Mouse (Mus musculus): ENCODE measurements around the gene Gm10318. TPM values are rescaled to one million over a fixed set of nuclear protein-coding genes. Genes with fewer than 3 reads are reported as not detected.

Gm10318 gene
- polyA plus RNA-seq, 1 experiment from 2014 or later = not detected

- ATAC-seq (ENCODE audit: low FRiP score, low TSS enrichment) = 0 out of 2 replicates have a peak, but pooled peaks have one; percentile 21
These were observed 5.1 kb upstream of the Gm10318 start for GRCm38 (mm10) chr10:77847538-77847937.

GRCm38 (mm10) chr10:77861675-77862074 is 9.0 kb downstream of the Gm10318 start, which contains the start of gene Gm3285:
Gene Gm3285, plus strand, starts transcription at chr10:77861975.
- H3K4me3 ChIP-seq (ENCODE audit: low read depth, low read length) = no peak within 1 kb of the TSS
- no peak within 1 kb of the TSS for H3K4me2 ChIP-seq (replicated peaks; ENCODE audit: low read depth)
- no peaks in the 10 kb centered on the region for H3K27me3 ChIP-seq (ENCODE audit: control insufficient read depth, insufficient read depth, low read length)
- no peaks in the 10 kb centered on the region for H3K9me3 ChIP-seq (ENCODE audit: control insufficient read depth, low read length)
- TF ChIP-seq EP300 (optimal IDR thresholded peaks at IDR 0.05) (no peak), CTCF (IDR thresholded peaks at IDR 0.05; ENCODE audit: low read depth) (no peak)
- no peaks in the 10 kb centered on the region for H3K4me1 ChIP-seq (replicated peaks; ENCODE audit: control insufficient read depth, insufficient read depth)
- WGBS = 52% methylated on average over 7 of the region's 7 CpGs
- DNase-seq (ENCODE audit: low spot score) (no peak), ATAC-seq (ENCODE audit: low FRiP score, low TSS enrichment) (no peak)
- no peak within 1 kb of the TSS for H3K27ac ChIP-seq (replicated peaks)
- H3K36me3 ChIP-seq (ENCODE audit: control insufficient read depth, insufficient read depth, low read length) = no peaks in the 10 kb centered on the region
- no peak within 1 kb of the TSS for H3K9ac ChIP-seq (ENCODE audit: low read length)

More at GRCm38 (mm10) chr10:77847538-77847937, 5.1 kb upstream of the Gm10318 start:
- no peaks in the 10 kb centered on the region for H3K36me3 ChIP-seq (ENCODE audit: control insufficient read depth, insufficient read depth, low read length)
- H3K27ac ChIP-seq (replicated peaks) = no peak overlapping the region
- 79% methylated on average over 2 of the region's 2 CpGs for WGBS
- no peaks in the 10 kb centered on the region for H3K4me1 ChIP-seq (replicated peaks; ENCODE audit: control insufficient read depth, insufficient read depth)
- H3K4me2 ChIP-seq (replicated peaks; ENCODE audit: low read depth) = no peak overlapping the region
- H3K27me3 ChIP-seq (ENCODE audit: control insufficient read depth, insufficient read depth, low read length) = no peaks in the 10 kb centered on the region
- no peaks in the 10 kb centered on the region for H3K9me3 ChIP-seq (ENCODE audit: control insufficient read depth, low read length)
- no peak for TF ChIP-seq EP300 (optimal IDR thresholded peaks at IDR 0.05)
- no peak for TF ChIP-seq CTCF (IDR thresholded peaks at IDR 0.05; ENCODE audit: low read depth)
- H3K4me3 ChIP-seq (ENCODE audit: low read depth, low read length) = no peak overlapping the region
- no peak overlapping the region for H3K9ac ChIP-seq (ENCODE audit: low read length)
- DNase-seq (ENCODE audit: low spot score) = no peak

GRCm38 (mm10) chr10:77864067-77864761 is 11.6 kb downstream of the Gm10318 start:
- TF ChIP-seq CTCF (IDR thresholded peaks at IDR 0.05; ENCODE audit: low read depth) (peak; percentile 52), EP300 (optimal IDR thresholded peaks at IDR 0.05) (no peak)
- Histone ChIP-seq H3K4me3 (ENCODE audit: low read depth, low read length) (peak overlapping the region; percentile 27), H3K9me3 (ENCODE audit: control insufficient read depth, low read length) (no peaks in the 10 kb centered on the region), H3K27me3 (ENCODE audit: control insufficient read depth, insufficient read depth, low read length) (no peaks in the 10 kb centered on the region), H3K27ac (replicated peaks) (peak overlapping the region; percentile 40; the same call in 1 of the 2 replicates), H3K4me2 (replicated peaks; ENCODE audit: low read depth) (peak overlapping the region; percentile 49), H3K9ac (ENCODE audit: low read length) (no peak overlapping the region), H3K4me1 (replicated peaks; ENCODE audit: control insufficient read depth, insufficient read depth) (no peaks in the 10 kb centered on the region), H3K36me3 (ENCODE audit: control insufficient read depth, insufficient read depth, low read length) (no peaks in the 10 kb centered on the region)
- WGBS = 34% methylated on average over 14 of the region's 14 CpGs
- DNase-seq (ENCODE audit: low spot score) = peak; percentile 83
- ATAC-seq (ENCODE audit: low FRiP score, low TSS enrichment) = peak; percentile 95

GRCm38 (mm10) chr10:77864762-77865143 is 12.1 kb downstream of the Gm10318 start:
- Histone ChIP-seq H3K4me2 (replicated peaks; ENCODE audit: low read depth) (peak overlapping the region; percentile 49), H3K9me3 (ENCODE audit: control insufficient read depth, low read length) (no peaks in the 10 kb centered on the region), H3K27me3 (ENCODE audit: control insufficient read depth, insufficient read depth, low read length) (no peaks in the 10 kb centered on the region), H3K4me3 (ENCODE audit: low read depth, low read length) (peak overlapping the region; percentile 27), H3K4me1 (replicated peaks; ENCODE audit: control insufficient read depth, insufficient read depth) (no peaks in the 10 kb centered on the region), H3K36me3 (ENCODE audit: control insufficient read depth, insufficient read depth, low read length) (no peaks in the 10 kb centered on the region), H3K9ac (ENCODE audit: low read length) (no peak overlapping the region), H3K27ac (replicated peaks) (0 out of 2 replicates have a peak overlapping the region, but pooled peaks have one; percentile 40)
- no peak for TF ChIP-seq CTCF (IDR thresholded peaks at IDR 0.05; ENCODE audit: low read depth)
- TF ChIP-seq EP300 (optimal IDR thresholded peaks at IDR 0.05) = no peak
- no peak for DNase-seq (ENCODE audit: low spot score)
- 29% methylated on average over 11 of the region's 11 CpGs for WGBS
- ATAC-seq (ENCODE audit: low FRiP score, low TSS enrichment) = no peak

GRCm38 (mm10) chr10:77867546-77867945 is 14.9 kb downstream of the Gm10318 start:
- Histone ChIP-seq H3K27me3 (ENCODE audit: control insufficient read depth, insufficient read depth, low read length) (no peaks in the 10 kb centered on the region), H3K4me2 (replicated peaks; ENCODE audit: low read depth) (no peak overlapping the region), H3K4me1 (replicated peaks; ENCODE audit: control insufficient read depth, insufficient read depth) (no peaks in the 10 kb centered on the region), H3K9me3 (ENCODE audit: control insufficient read depth, low read length) (no peaks in the 10 kb centered on the region), H3K9ac (ENCODE audit: low read length) (no peak overlapping the region), H3K4me3 (ENCODE audit: low read depth, low read length) (no peak overlapping the region), H3K27ac (replicated peaks) (no peak overlapping the region), H3K36me3 (ENCODE audit: control insufficient read depth, insufficient read depth, low read length) (no peaks in the 10 kb centered on the region)
- DNase-seq (ENCODE audit: low spot score) (no peak), ATAC-seq (ENCODE audit: low FRiP score, low TSS enrichment) (no peak)
- no peak for TF ChIP-seq EP300 (optimal IDR thresholded peaks at IDR 0.05)
- no peak for TF ChIP-seq CTCF (IDR thresholded peaks at IDR 0.05; ENCODE audit: low read depth)
- WGBS = 5% methylated on average over 1 of the region's 1 CpGs

DNA sequence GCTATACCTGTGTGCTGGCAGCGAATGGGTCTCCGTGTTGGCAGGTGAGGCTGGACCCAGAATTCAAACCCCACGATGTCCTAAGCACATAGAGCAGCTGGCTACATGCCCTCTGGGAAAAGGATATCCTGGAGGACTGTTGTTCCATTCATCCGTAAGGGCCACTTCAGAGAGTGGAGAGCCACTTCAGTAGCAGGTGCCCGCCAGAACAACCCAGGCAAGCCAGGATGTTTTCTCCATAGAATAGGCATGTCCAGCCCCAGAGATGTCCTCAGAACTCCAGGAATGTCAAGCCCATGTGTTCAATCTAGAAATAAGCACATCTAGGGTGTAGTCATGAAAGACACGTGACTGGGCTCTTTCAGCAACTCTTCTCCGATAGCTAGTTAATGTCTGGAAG is 17.0 kb downstream of the Gm10318 start:
- ATAC-seq (ENCODE audit: low FRiP score, low TSS enrichment) = no peak
- TF ChIP-seq EP300 (optimal IDR thresholded peaks at IDR 0.05) (no peak), CTCF (IDR thresholded peaks at IDR 0.05; ENCODE audit: low read depth) (no peak)
- Histone ChIP-seq H3K4me2 (replicated peaks; ENCODE audit: low read depth) (no peak overlapping the region), H3K27ac (replicated peaks) (no peak overlapping the region), H3K9ac (ENCODE audit: low read length) (no peak overlapping the region), H3K36me3 (ENCODE audit: control insufficient read depth, insufficient read depth, low read length) (no peaks in the 10 kb centered on the region), H3K4me3 (ENCODE audit: low read depth, low read length) (no peak overlapping the region), H3K9me3 (ENCODE audit: control insufficient read depth, low read length) (no peaks in the 10 kb centered on the region), H3K27me3 (ENCODE audit: control insufficient read depth, insufficient read depth, low read length) (no peaks in the 10 kb centered on the region), H3K4me1 (replicated peaks; ENCODE audit: control insufficient read depth, insufficient read depth) (no peaks in the 10 kb centered on the region)
- no peak for DNase-seq (ENCODE audit: low spot score)
- 89% methylated on average over 7 of the region's 7 CpGs for WGBS
